14 mouse cellular contexts compared by ENCODE assay signal in the genomic region with DNA sequence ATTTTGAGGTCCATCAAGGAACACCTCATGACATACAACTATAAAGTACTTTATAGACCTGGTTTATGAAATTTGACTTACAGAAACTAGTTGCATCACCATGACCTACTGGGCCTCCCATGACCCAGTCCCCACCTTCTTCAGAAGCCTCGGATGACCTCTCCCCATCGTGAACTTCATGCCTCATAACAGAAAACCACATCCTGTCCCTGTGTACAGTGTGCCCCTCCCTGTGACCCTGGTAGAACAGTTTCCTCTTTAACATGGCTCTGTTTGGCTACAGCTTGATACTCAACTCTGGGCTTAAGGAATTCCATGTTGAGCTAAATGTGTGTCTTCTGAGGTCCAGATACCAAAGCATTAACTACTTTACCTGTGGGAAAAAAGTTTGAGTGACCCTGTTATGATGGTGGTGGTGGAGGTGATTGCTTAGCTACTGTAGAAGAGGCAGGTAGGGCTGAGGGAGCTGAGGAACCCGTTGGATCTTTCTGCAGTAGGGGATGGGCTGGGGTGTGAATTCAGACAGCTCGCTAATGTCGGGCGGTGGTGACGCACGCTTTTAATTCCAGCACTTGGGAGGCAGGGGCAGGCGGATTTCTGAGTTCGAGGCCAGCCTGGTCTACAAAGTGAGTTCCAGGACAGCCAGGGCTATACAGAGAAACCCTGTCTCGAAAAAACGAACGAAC. TPM values are rescaled to one million over a fixed set of nuclear protein-coding genes. Genes with fewer than 3 reads are reported as not detected.
DNase-seq lines count a peak whose midpoint lies in the region; ATAC-seq and TF ChIP-seq lines count a peak whose summit lies in the region.
"Had no signal": no experiment of that assay in that cellular context is flagged by ENCODE, and none has a peak within 500 bp of the region (broad histone marks: within the 10 kb centered on the region; RNA-seq: fewer than 3 reads in every experiment).

No protein-coding gene starts in this region.

- no peak overlapping the region for H3K9ac ChIP-seq in heart, embryonic 16.5 days (ENCODE audit: low read length)
- H3K9ac ChIP-seq in hindbrain, embryonic 13.5 days: no peak overlapping the region
- H3K9ac ChIP-seq: embryonic facial prominence, embryonic 13.5 days; heart, embryonic 13.5 days; kidney, embryonic 15.5 days; lung, embryonic 14.5 days had no signal

- TF ChIP-seq CTCF in layer of hippocampus, adult 2 months (conservative IDR thresholded peaks at IDR 0.05): no peak

- no peak overlapping the region for H3K4me3 ChIP-seq in heart, embryonic 16.5 days (ENCODE audit: low read length)
- H3K4me3 ChIP-seq in layer of hippocampus, adult 2 months: no peak overlapping the region
- no peak overlapping the region for H3K4me3 ChIP-seq in hindbrain, embryonic 13.5 days
- H3K4me3 ChIP-seq: embryonic facial prominence, embryonic 13.5 days; heart, embryonic 13.5 days; kidney, embryonic 15.5 days had no signal

- WGBS in heart, embryonic 16.5 days: 84% methylated on average over 13 of the region's 13 CpGs
- 93% methylated on average over 13 of the region's 13 CpGs for WGBS in hindbrain, embryonic 13.5 days

- H3K4me1 ChIP-seq in heart, embryonic 16.5 days (ENCODE audit: control insufficient read depth, insufficient read depth, low read length): no peaks in the 10 kb centered on the region
- peaks cover 7% of the 10 kb centered on the region for H3K4me1 ChIP-seq in hindbrain, embryonic 13.5 days (replicated peaks)
- H3K4me1 ChIP-seq: embryonic facial prominence, embryonic 13.5 days; heart, embryonic 13.5 days had no signal

- no peaks in the 10 kb centered on the region for H3K27me3 ChIP-seq in heart, embryonic 16.5 days (ENCODE audit: control insufficient read depth, insufficient read depth, low read length)
- H3K27me3 ChIP-seq in hindbrain, embryonic 13.5 days: no peaks in the 10 kb centered on the region
- H3K27me3 ChIP-seq: embryonic facial prominence, embryonic 13.5 days; heart, embryonic 13.5 days; kidney, embryonic 15.5 days had no signal

- DNase-seq in heart, postnatal 10 days: no peak
- DNase-seq in thymus, postnatal 0 days (ENCODE audit: low spot score): peak; percentile 89
- no peak for DNase-seq in kidney, postnatal 14 days
- DNase-seq in layer of hippocampus, adult 2 months (ENCODE audit: low spot score in 2 of 2): no peak
- DNase-seq: cerebellum, adult 11 months; lung, embryonic 14.5 days; right cerebral cortex, postnatal 25 days had no signal

- intact Hi-C loops in heart, postnatal 10 days (cut with DNase I): no loop called here

- peak overlapping the region; percentile 13; the same call in 1 of the 2 replicates for H3K27ac ChIP-seq in heart, embryonic 16.5 days (ENCODE audit: low read length)
- no peak overlapping the region for H3K27ac ChIP-seq in layer of hippocampus, adult 2 months
- H3K27ac ChIP-seq in hindbrain, embryonic 13.5 days: no peak overlapping the region
- H3K27ac ChIP-seq: embryonic facial prominence, embryonic 13.5 days; heart, embryonic 13.5 days; kidney, embryonic 15.5 days had no signal

- ATAC-seq in heart, embryonic 16.5 days (replicated peaks; ENCODE audit: extremely low read depth, insufficient read depth, low FRiP score): peak; percentile 41
- peak; percentile 97 for ATAC-seq in activated CD4-positive, CD25-positive, alpha-beta regulatory T cell, adult 4 months
- ATAC-seq in megakaryocyte progenitor cell, adult 5-6 weeks (replicated peaks; ENCODE audit: poor library complexity): peak; percentile 82
- ATAC-seq in hindbrain, embryonic 13.5 days (ENCODE audit: low FRiP score): no peak

- H3K9me3 ChIP-seq in heart, embryonic 16.5 days (replicated peaks; ENCODE audit: control insufficient read depth, low read length): peaks cover 5% of the 10 kb centered on the region; the same call in 1 of the 2 replicates
- H3K9me3 ChIP-seq in hindbrain, embryonic 13.5 days: peaks cover 10% of the 10 kb centered on the region; the same call in 1 of the 2 replicates
- H3K9me3 ChIP-seq: embryonic facial prominence, embryonic 13.5 days; heart, embryonic 13.5 days; kidney, embryonic 15.5 days had no signal

- H3K36me3 ChIP-seq in heart, embryonic 16.5 days (ENCODE audit: control insufficient read depth, insufficient read depth): no peaks in the 10 kb centered on the region
- no peaks in the 10 kb centered on the region for H3K36me3 ChIP-seq in hindbrain, embryonic 13.5 days
- H3K36me3 ChIP-seq: embryonic facial prominence, embryonic 13.5 days; heart, embryonic 13.5 days; kidney, embryonic 15.5 days had no signal

- H3K4me2 ChIP-seq in heart, embryonic 16.5 days (ENCODE audit: low read depth, low read length): no peak overlapping the region
- no peak overlapping the region for H3K4me2 ChIP-seq in hindbrain, embryonic 13.5 days
- H3K4me2 ChIP-seq: embryonic facial prominence, embryonic 13.5 days; heart, embryonic 13.5 days; kidney, embryonic 15.5 days; lung, embryonic 14.5 days had no signal

RNA-seq across cellular contexts. Expression of a gene that starts 58.4 kb away (rescaled TPM):
- 15.8 and 19.3 TPM in 2 replicates for polyA plus RNA-seq in heart, embryonic 16.5 days (2015; fragmentation: Nextera tagmentation; extraction: Ambion mirVana)
- total RNA-seq in heart, postnatal 10 days (2021): 1 to 10 TPM; 5.6 to 6.6 TPM
- 10 to 100 TPM in 1 of 2 experiments, 1 to 10 TPM in 1; 6.3 to 10.3 TPM for polyA plus RNA-seq in activated CD4-positive, CD25-positive, alpha-beta regulatory T cell, adult 4 months (2017; shearing (Covaris generic))
- total RNA-seq in megakaryocyte progenitor cell, adult 5-6 weeks (2015): 10.2 and 13.4 TPM in 2 replicates
- 35.6 and 35.9 TPM in 2 replicates for total RNA-seq in megakaryocyte progenitor cell, adult 5-6 weeks (2017)
- 32.8 and 34.7 TPM in 2 replicates for polyA plus RNA-seq in thymus, postnatal 0 days (2015; fragmentation: Nextera tagmentation; extraction: Ambion mirVana)
- total RNA-seq in layer of hippocampus, adult 2 months (2021): 10 to 100 TPM in 1 of 2 experiments, 1 to 10 TPM in 1; 9.5 to 10.5 TPM
- 36.6 and 37.1 TPM in 2 replicates for polyA plus RNA-seq in hindbrain, embryonic 13.5 days (2015; fragmentation: Nextera tagmentation; extraction: Ambion mirVana)
